Mouse (Mus musculus) stomach, embryonic 14.5 days (tissue): ENCODE measurements around the gene Rabif. TPM values are rescaled to one million over a fixed set of nuclear protein-coding genes. Genes with fewer than 3 reads are reported as not detected.
"Not testable (repeated sequence)": the region's sequence is repeated elsewhere in the genome, so short reads cannot be mapped to it uniquely, and the experiment has no call there.

Source experiments
- ATAC-seq: fragments of 200-750 bp; cut with Nextera tagmentation; 2 replicates; pipeline ENCODE4 v1.8.0; 2017; ENCODE audit warnings: low read depth, moderate TSS enrichment; ENCODE audit not compliant: insufficient number of reproducible peaks, insufficient read depth, low FRiP score
- H3K27ac ChIP-seq: fragments of 300-500 bp; sonication (generic); 2 replicates; pipeline ENCODE4 v1.5.1; 2014; ENCODE audit warnings: mild to moderate bottlenecking, low read length, moderate library complexity, mixed read lengths
- H3K27me3 ChIP-seq: fragments of 300-500 bp; sonication (generic); 2 replicates; pipeline ENCODE4 v1.6.1; 2014; ENCODE audit warnings: low read length, control low read depth, mixed read lengths; ENCODE audit not compliant: control insufficient read depth, insufficient read depth
- H3K36me3 ChIP-seq: fragments of 300-500 bp; sonication (generic); 2 replicates; pipeline ENCODE4 v1.6.1; 2014; ENCODE audit warnings: mild to moderate bottlenecking, control low read depth, low read length, moderate library complexity, mixed read lengths; ENCODE audit not compliant: control insufficient read depth, insufficient read depth
- H3K4me1 ChIP-seq: fragments of 300-500 bp; sonication (generic); 2 replicates; pipeline ENCODE4 v1.6.1; 2014; ENCODE audit warnings: low read length, control low read depth, mixed read lengths; ENCODE audit not compliant: control insufficient read depth, insufficient read depth
- H3K4me2 ChIP-seq: fragments of 300-500 bp; sonication (generic); replicated peaks from 2 replicates; pipeline ENCODE4 v1.6.1; 2014; ENCODE audit warnings: low read depth, low read length, control low read depth
- H3K4me3 ChIP-seq: fragments of 300-500 bp; sonication (generic); 2 replicates; pipeline ENCODE4 v1.5.1; 2014; ENCODE audit warnings: low read depth, low read length, control low read depth
- H3K9ac ChIP-seq: fragments of 300-500 bp; sonication (generic); replicated peaks from 2 replicates; pipeline ENCODE4 v1.6.1; 2014; ENCODE audit warnings: low read depth, mild to moderate bottlenecking, control low read depth, low read length, moderate library complexity, mixed read lengths
- H3K9me3 ChIP-seq: fragments of 300-500 bp; sonication (generic); 2 replicates; pipeline ENCODE4 v1.6.1; 2016; ENCODE audit warnings: low read depth, low read length, control low read depth; ENCODE audit not compliant: control insufficient read depth
- WGBS: fragments of 180-500 bp; shearing (Covaris S2); extraction: QIAGEN DNeasy Blood & Tissue Kit; methylation state at CpG from one replicate; pipeline ENCODE4 v1.1.7; 2014; 5-methylcytosine and 5-hydroxymethylcytosine counted together
- polyA plus RNA-seq: library from polyadenylated mRNA; unstranded; fragments of >200 nt; fragmentation: Nextera tagmentation; extraction: Ambion mirVana; gene quantifications from 2 replicates; pipeline ENCODE4 v1.2.1, GENCODE M21; 2014

The Rabif gene
- 41.9 and 45.4 TPM in 2 replicates for polyA plus RNA-seq

GRCm38 (mm10) chr1:134494428-134495215 is at the start of gene Rabif:
Gene Rabif (plus strand): TSS chr1:134494648.
- Histone ChIP-seq H3K4me3 (peak within 1 kb of the TSS; percentile 76), H3K4me2 (peak within 1 kb of the TSS; percentile 72), H3K9me3 (no peaks in the 10 kb centered on the region), H3K36me3 (peaks cover 15% of the 10 kb centered on the region), H3K4me1 (peaks cover 12% of the 10 kb centered on the region; the same call in 1 of the 2 replicates), H3K27me3 (no peaks in the 10 kb centered on the region), H3K9ac (peak within 1 kb of the TSS; percentile 54), H3K27ac (peak within 1 kb of the TSS; percentile 92)
- under 1% methylated on average over 58 of the region's 58 CpGs for WGBS
- peak; percentile 98 for ATAC-seq

- H3K9me3 ChIP-seq, result no peaks in the 10 kb centered on the region
- no peak overlapping the region for H3K4me3 ChIP-seq
- H3K36me3 ChIP-seq, result no peaks in the 10 kb centered on the region
- no peak overlapping the region for H3K4me2 ChIP-seq
- H3K9ac ChIP-seq, result no peak overlapping the region
- ATAC-seq, result no peak
- H3K27ac ChIP-seq, result no peak overlapping the region
- H3K27me3 ChIP-seq, result no peaks in the 10 kb centered on the region
- H3K4me1 ChIP-seq, result no peaks in the 10 kb centered on the region
- WGBS, result 84% methylated on average over 2 of the region's 2 CpGs
These were observed 49.0 kb upstream of the Rabif start for GRCm38 (mm10) chr1:134445418-134445817.

GRCm38 (mm10) chr1:134448537-134448936 is 45.9 kb upstream of the Rabif start:
- not testable (repeated sequence) for H3K27ac ChIP-seq, ATAC-seq, H3K4me1 ChIP-seq, H3K36me3 ChIP-seq, H3K4me3 ChIP-seq, H3K27me3 ChIP-seq, H3K9ac ChIP-seq, H3K4me2 ChIP-seq, H3K9me3 ChIP-seq
- WGBS, result 68% methylated on average over 3 of the region's 3 CpGs

GRCm38 (mm10) chr1:134450201-134450600 is 44.2 kb upstream of the Rabif start:
- no peak overlapping the region for H3K4me2 ChIP-seq
- WGBS, result 75% methylated on average over 4 of the region's 4 CpGs
- H3K4me3 ChIP-seq, result no peak overlapping the region
- H3K9me3 ChIP-seq, result no peaks in the 10 kb centered on the region
- no peaks in the 10 kb centered on the region for H3K36me3 ChIP-seq
- ATAC-seq, result no peak
- no peaks in the 10 kb centered on the region for H3K4me1 ChIP-seq
- no peak overlapping the region for H3K9ac ChIP-seq
- no peaks in the 10 kb centered on the region for H3K27me3 ChIP-seq
- no peak overlapping the region for H3K27ac ChIP-seq

- Histone ChIP-seq H3K9me3 (no peaks in the 10 kb centered on the region), H3K4me3 (no peak overlapping the region), H3K4me1 (peaks cover 2% of the 10 kb centered on the region; the same call in 1 of the 2 replicates), H3K4me2 (no peak overlapping the region), H3K36me3 (no peaks in the 10 kb centered on the region), H3K27ac (no peak overlapping the region), H3K27me3 (no peaks in the 10 kb centered on the region), H3K9ac (no peak overlapping the region)
- ATAC-seq, result no peak
- WGBS, result 43% methylated on average over 3 of the region's 3 CpGs
These were observed 43.5 kb upstream of the Rabif start for GRCm38 (mm10) chr1:134450986-134451385.

- peaks cover 14% of the 10 kb centered on the region for H3K36me3 ChIP-seq
- no peaks in the 10 kb centered on the region for H3K27me3 ChIP-seq
- ATAC-seq, result peak; percentile 94
- peak within 1 kb of the TSS; percentile 69 for H3K4me2 ChIP-seq
- peak within 1 kb of the TSS; percentile 97 for H3K4me3 ChIP-seq
- H3K9ac ChIP-seq, result peak within 1 kb of the TSS; percentile 72
- no peaks in the 10 kb centered on the region for H3K9me3 ChIP-seq
- peaks cover 10% of the 10 kb centered on the region; the same call in 1 of the 2 replicates for H3K4me1 ChIP-seq
- WGBS, result under 1% methylated on average over 57 of the region's 61 CpGs
- peak within 1 kb of the TSS; percentile 72; the same call in 1 of the 2 replicates for H3K27ac ChIP-seq
These were observed 39.3 kb upstream of the Rabif start, which contains the start of gene Klhl12 for GRCm38 (mm10) chr1:134454904-134455824. Gene Klhl12 (plus strand): TSS chr1:134455531.

- 22% methylated on average over 5 of the region's 5 CpGs for WGBS
These were observed 38.4 kb upstream of the Rabif start for GRCm38 (mm10) chr1:134456060-134456459.

GRCm38 (mm10) chr1:134458139-134458727 is 36.2 kb upstream of the Rabif start:
- Histone ChIP-seq H3K4me3 (no peak overlapping the region), H3K36me3 (peaks cover 27% of the 10 kb centered on the region), H3K9ac (no peak overlapping the region), H3K27ac (no peak overlapping the region), H3K4me1 (peaks cover 10% of the 10 kb centered on the region; the same call in 1 of the 2 replicates), H3K9me3 (no peaks in the 10 kb centered on the region), H3K27me3 (no peaks in the 10 kb centered on the region), H3K4me2 (no peak overlapping the region)
- ATAC-seq, result no peak
- WGBS, result 91% methylated on average over 7 of the region's 7 CpGs

More at GRCm38 (mm10) chr1:134456060-134456459, 38.4 kb upstream of the Rabif start:
- Histone ChIP-seq H3K4me2 (peak overlapping the region; percentile 69), H3K4me1 (peaks cover 10% of the 10 kb centered on the region; the same call in 1 of the 2 replicates), H3K27ac (no peak overlapping the region), H3K4me3 (peak overlapping the region; percentile 97), H3K9me3 (no peaks in the 10 kb centered on the region), H3K36me3 (peaks cover 20% of the 10 kb centered on the region), H3K9ac (peak overlapping the region; percentile 72), H3K27me3 (no peaks in the 10 kb centered on the region)
- no peak for ATAC-seq
